Mouse (Mus musculus) hindbrain, postnatal 0 days (tissue): ENCODE results near the gene Rala. TPM values are rescaled to one million over a fixed set of nuclear protein-coding genes. Genes with fewer than 3 reads are reported as not detected.
A peak's percentile ranks its signal among the peaks of the same experiment; 100 is the strongest.

Experiments used
- ATAC-seq: fragments of 200-750 bp; cut with Nextera tagmentation; 2 replicates; pipeline ENCODE4 v1.8.0; 2017; ENCODE audit warnings: mild to moderate bottlenecking, moderate TSS enrichment, moderate library complexity
- DNase-seq: peaks from one replicate; pipeline ENCODE4 v3.0.0-alpha.2; 2015; ENCODE audit warnings: low spot score
- H3K27ac ChIP-seq: fragments of 300-500 bp; sonication (generic); 2 replicates; pipeline ENCODE4 v1.5.1; 2014; ENCODE audit warnings: mild to moderate bottlenecking
- H3K27me3 ChIP-seq: fragments of 300-500 bp; sonication (generic); 2 replicates; pipeline ENCODE4 v1.6.1; 2014; ENCODE audit warnings: low read length, mixed read lengths; ENCODE audit not compliant: insufficient read depth
- H3K36me3 ChIP-seq: fragments of 300-500 bp; sonication (generic); 2 replicates; pipeline ENCODE4 v1.6.1; 2014; ENCODE audit warnings: low read length, mixed read lengths; ENCODE audit not compliant: insufficient read depth
- H3K4me1 ChIP-seq: fragments of 300-500 bp; sonication (generic); 2 replicates; pipeline ENCODE4 v1.6.1; 2014; ENCODE audit warnings: antibody characterized with exemption, low read length, mixed read lengths; ENCODE audit not compliant: insufficient read depth
- H3K4me2 ChIP-seq: fragments of 300-500 bp; sonication (generic); 2 replicates; pipeline ENCODE4 v1.6.1; 2014; ENCODE audit warnings: low read depth, mild to moderate bottlenecking, low read length, moderate library complexity, mixed read lengths
- H3K4me3 ChIP-seq: fragments of 300-500 bp; sonication (generic); 2 replicates; pipeline ENCODE4 v1.5.1; 2014; ENCODE audit warnings: low read length
- H3K9ac ChIP-seq: fragments of 300-500 bp; sonication (generic); replicated peaks from 2 replicates; pipeline ENCODE4 v1.6.1; 2014; ENCODE audit warnings: mild to moderate bottlenecking, low read length, moderate library complexity, mixed read lengths
- H3K9me3 ChIP-seq: fragments of 300-500 bp; sonication (generic); 2 replicates; pipeline ENCODE4 v1.6.1; 2016; ENCODE audit warnings: low read length, mixed read lengths
- CTCF ChIP-seq: IDR thresholded peaks from 2 replicates; pipeline ENCODE4 v1.5.1; 2016; ENCODE audit warnings: antibody characterized with exemption, control low read depth, low read depth
- WGBS: fragments of 180-500 bp; shearing (Covaris S2); extraction: QIAGEN DNeasy Blood & Tissue Kit; methylation state at CpG from one replicate; pipeline ENCODE4 v1.1.7; 2014; 5-methylcytosine and 5-hydroxymethylcytosine counted together
- polyA plus RNA-seq: library from polyadenylated mRNA; unstranded; fragments of >200 nt; fragmentation: Nextera tagmentation; extraction: Ambion mirVana; gene quantifications from 2 replicates; pipeline ENCODE4 v1.2.1, GENCODE M21; 2015
- total RNA-seq: library from RNA; depleted of rRNA; stranded (reverse); fragments of >200 nt; gene quantifications from 2 replicates; pipeline ENCODE4 v1.2.3, GENCODE M21; 2014

Rala gene
- total and polyA plus RNA-seq, 2 experiments from 2014 or later = 68.5 to 229 TPM

- H3K9me3 ChIP-seq = no peaks in the 10 kb centered on the region
- peak overlapping the region; percentile 31 for H3K4me2 ChIP-seq
- ATAC-seq (peak; percentile 57; the same call in 1 of the 2 replicates), DNase-seq (peak; percentile 20)
- 11% methylated on average over 13 of the region's 13 CpGs for WGBS
- no peak overlapping the region for H3K4me3 ChIP-seq
- H3K4me1 ChIP-seq = 0 out of 2 replicates have a peak, but pooled peaks cover 3% of the 10 kb centered on the region
- H3K27ac ChIP-seq = no peak overlapping the region
- no peak for TF ChIP-seq CTCF
- H3K9ac ChIP-seq = no peak overlapping the region
- H3K27me3 ChIP-seq = no peaks in the 10 kb centered on the region
- H3K36me3 ChIP-seq = no peaks in the 10 kb centered on the region
Measured at GRCm38 (mm10) chr13:17855492-17856138, 88.4 kb downstream of the Rala start.

- Histone ChIP-seq H3K27me3 (no peaks in the 10 kb centered on the region), H3K9me3 (no peaks in the 10 kb centered on the region), H3K4me1 (0 out of 2 replicates have a peak, but pooled peaks cover 3% of the 10 kb centered on the region), H3K4me2 (no peak overlapping the region), H3K4me3 (no peak overlapping the region), H3K9ac (no peak overlapping the region; the same call in 1 of the 2 replicates), H3K27ac (no peak overlapping the region), H3K36me3 (no peaks in the 10 kb centered on the region)
- no peak for DNase-seq
- WGBS = 67% methylated on average over 6 of the region's 6 CpGs
- no peak for TF ChIP-seq CTCF
- ATAC-seq = no peak
Measured at GRCm38 (mm10) chr13:17854755-17855154, 89.3 kb downstream of the Rala start.

- H3K36me3 ChIP-seq = no peaks in the 10 kb centered on the region
- H3K9me3 ChIP-seq = no peaks in the 10 kb centered on the region
- H3K4me1 ChIP-seq = no peaks in the 10 kb centered on the region
- DNase-seq = no peak
- 80% methylated on average over 2 of the region's 2 CpGs for WGBS
- H3K4me3 ChIP-seq = no peak overlapping the region
- TF ChIP-seq CTCF = no peak
- H3K9ac ChIP-seq = no peak overlapping the region
- H3K27me3 ChIP-seq = no peaks in the 10 kb centered on the region
- no peak for ATAC-seq
- no peak overlapping the region for H3K4me2 ChIP-seq
- H3K27ac ChIP-seq = no peak overlapping the region
Measured at GRCm38 (mm10) chr13:17843336-17843735, 100.7 kb downstream of the Rala start.

- DNase-seq (no peak), ATAC-seq (no peak)
- H3K9ac ChIP-seq = no peak overlapping the region
- no peaks in the 10 kb centered on the region for H3K36me3 ChIP-seq
- no peak overlapping the region for H3K4me3 ChIP-seq
- no peaks in the 10 kb centered on the region for H3K4me1 ChIP-seq
- WGBS = 37% methylated on average over 4 of the region's 4 CpGs
- H3K9me3 ChIP-seq = no peaks in the 10 kb centered on the region
- TF ChIP-seq CTCF = no peak
- no peaks in the 10 kb centered on the region for H3K27me3 ChIP-seq
- H3K27ac ChIP-seq = no peak overlapping the region
- H3K4me2 ChIP-seq = no peak overlapping the region
Measured at GRCm38 (mm10) chr13:17842756-17843155, 101.3 kb downstream of the Rala start.

GRCm38 (mm10) chr13:17839137-17839536 is 104.9 kb downstream of the Rala start:
- DNase-seq = no peak
- Histone ChIP-seq H3K36me3 (no peaks in the 10 kb centered on the region), H3K27ac (no peak overlapping the region), H3K9me3 (no peaks in the 10 kb centered on the region), H3K4me2 (no peak overlapping the region), H3K4me3 (no peak overlapping the region), H3K27me3 (no peaks in the 10 kb centered on the region), H3K4me1 (no peaks in the 10 kb centered on the region), H3K9ac (no peak overlapping the region)
- no peak for TF ChIP-seq CTCF
- no peak for ATAC-seq
- 93% methylated on average over 5 of the region's 5 CpGs for WGBS

- Histone ChIP-seq H3K9ac (no peak overlapping the region), H3K4me2 (no peak overlapping the region), H3K4me1 (no peaks in the 10 kb centered on the region), H3K27me3 (no peaks in the 10 kb centered on the region), H3K36me3 (no peaks in the 10 kb centered on the region), H3K9me3 (no peaks in the 10 kb centered on the region), H3K27ac (no peak overlapping the region), H3K4me3 (no peak overlapping the region)
- DNase-seq (peak; percentile 82), ATAC-seq (peak; percentile 78)
- WGBS = 31% methylated on average over 4 of the region's 4 CpGs
- peak; percentile 73 for TF ChIP-seq CTCF
Measured at GRCm38 (mm10) chr13:17838484-17838851, 105.6 kb downstream of the Rala start.

GRCm38 (mm10) chr13:17837610-17838483 is 106.2 kb downstream of the Rala start:
- Histone ChIP-seq H3K4me2 (no peak overlapping the region), H3K9ac (no peak overlapping the region), H3K36me3 (no peaks in the 10 kb centered on the region), H3K9me3 (no peaks in the 10 kb centered on the region), H3K4me3 (no peak overlapping the region), H3K27me3 (no peaks in the 10 kb centered on the region), H3K4me1 (no peaks in the 10 kb centered on the region), H3K27ac (no peak overlapping the region)
- DNase-seq = peak; percentile 67
- peak; percentile 80 for TF ChIP-seq CTCF
- 40% methylated on average over 16 of the region's 16 CpGs for WGBS
- ATAC-seq = peak; percentile 56; the same call in 1 of the 2 replicates
